Mouse (Mus musculus): ENCODE results near the gene Cfap299.

- TF ChIP-seq JUND (conservative IDR thresholded peaks at IDR 0.05; ENCODE audit: low read depth, low read length) (no peak), CTCF (conservative IDR thresholded peaks at IDR 0.05 in 1 of 2, IDR thresholded peaks at IDR 0.05 in 1 of 2; ENCODE audit: low read depth in 2 of 2, low read length in 2 of 2) (peak; percentile 59 to 92; a peak in 3 of 4 replicates), MEF2A (IDR thresholded peaks at IDR 0.05; ENCODE audit: borderline replicate concordance, low read depth, low read length) (no peak), POLR2A (IDR thresholded peaks at IDR 0.05; ENCODE audit: low read depth, low read length) (no peak), EP300 (IDR thresholded peaks at IDR 0.05; ENCODE audit: low read length) (no peak), SMC3 (IDR thresholded peaks at IDR 0.05; ENCODE audit: low read depth, low read length) (peak; percentile 86), MAFK (IDR thresholded peaks at IDR 0.05; ENCODE audit: insufficient replicate concordance, low read length) (no peak)
Measured at GRCm38 (mm10) chr5:98328848-98329624, at the start of gene Cfap299.
